Mouse (Mus musculus): ENCODE data around the gene Itga6.
A peak's percentile ranks its signal among the peaks of the same experiment; 100 is the strongest.

The Itga6 gene

DNA sequence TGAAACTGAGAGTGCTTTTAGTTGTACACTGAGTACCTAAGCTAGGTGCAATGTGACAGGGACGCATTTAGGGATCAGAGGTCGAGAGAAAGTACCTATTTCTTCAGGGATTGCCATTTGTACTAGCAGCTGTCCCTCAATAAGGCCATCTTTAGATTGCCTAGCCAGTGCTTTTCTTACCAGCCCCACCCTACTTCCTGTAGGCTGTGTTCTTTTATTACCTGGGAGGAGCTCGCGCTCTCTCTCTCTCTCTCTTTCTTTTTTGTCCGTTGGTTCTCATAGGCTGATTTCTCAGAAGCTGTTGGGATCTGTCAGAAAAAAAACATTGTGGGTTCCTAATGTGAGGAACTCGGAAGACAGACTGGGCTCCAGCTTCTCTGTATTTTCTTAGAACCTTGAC is 55.4 kb downstream of the Itga6 start:
- no peak for DNase-seq (ENCODE audit: low read depth, low spot score)

DNA sequence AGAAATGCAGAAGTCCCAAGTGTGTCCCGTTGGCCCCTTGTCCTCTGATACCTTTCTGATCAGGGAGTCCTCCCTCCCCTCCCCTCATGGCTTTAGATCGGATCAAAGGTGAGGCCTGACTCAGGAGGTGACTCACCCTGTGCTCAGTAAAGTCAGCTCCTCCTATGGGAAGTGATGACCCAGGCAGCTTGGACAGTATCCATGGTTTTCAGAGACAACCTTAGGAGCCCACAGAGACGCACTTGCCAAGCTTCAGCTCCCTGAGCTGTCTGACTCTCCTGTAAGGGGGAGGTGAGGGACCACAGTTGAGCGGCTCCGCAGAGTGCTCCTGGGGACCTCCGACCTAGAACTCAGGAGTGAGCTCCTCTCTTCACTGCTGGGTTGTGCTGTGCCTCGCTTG is 56.3 kb downstream of the Itga6 start:
- DNase-seq (ENCODE audit: low read depth, low spot score) = no peak

DNA sequence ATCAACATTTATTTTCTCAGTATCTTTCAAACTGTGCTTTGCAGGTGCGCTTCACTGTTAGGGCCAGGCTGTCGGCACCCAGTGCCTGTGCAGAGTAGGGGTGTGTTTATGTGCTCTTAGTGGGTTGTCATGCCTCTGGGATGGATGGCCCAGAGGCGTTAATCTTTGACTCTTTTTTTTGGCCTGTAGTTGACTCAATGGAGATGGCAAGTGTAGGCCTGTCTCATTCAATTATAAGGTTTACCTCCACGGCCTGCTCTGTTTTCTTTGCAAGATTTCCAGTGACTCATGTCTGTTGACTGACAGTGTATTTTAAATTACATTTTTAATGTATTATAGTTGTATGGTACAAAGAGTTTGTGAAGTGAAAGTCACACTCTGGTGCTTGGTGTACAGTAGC is 56.7 kb downstream of the Itga6 start:
- no peak for DNase-seq (ENCODE audit: low read depth, low spot score)

DNA sequence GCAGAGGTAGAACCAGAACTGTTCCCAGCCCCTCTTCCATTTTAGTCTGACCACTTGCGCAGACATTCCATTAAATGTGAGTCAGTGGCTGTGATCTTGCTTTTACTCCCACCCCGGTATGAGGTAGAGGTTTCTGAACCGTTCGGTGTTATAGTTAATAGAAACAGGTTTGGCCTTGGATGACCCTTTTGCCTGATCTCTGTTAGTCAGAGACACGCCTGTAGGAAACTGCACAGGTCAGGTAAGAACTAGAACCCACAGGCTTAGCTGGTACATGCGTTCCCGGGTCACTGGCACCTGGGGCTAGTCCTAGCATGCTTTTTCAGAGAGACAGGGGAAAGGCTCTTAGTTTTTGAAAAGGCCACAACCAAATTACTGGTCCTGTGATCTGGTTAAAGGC is 59.7 kb downstream of the Itga6 start:
- peak; percentile 69 for DNase-seq (ENCODE audit: low read depth, low spot score)

DNA sequence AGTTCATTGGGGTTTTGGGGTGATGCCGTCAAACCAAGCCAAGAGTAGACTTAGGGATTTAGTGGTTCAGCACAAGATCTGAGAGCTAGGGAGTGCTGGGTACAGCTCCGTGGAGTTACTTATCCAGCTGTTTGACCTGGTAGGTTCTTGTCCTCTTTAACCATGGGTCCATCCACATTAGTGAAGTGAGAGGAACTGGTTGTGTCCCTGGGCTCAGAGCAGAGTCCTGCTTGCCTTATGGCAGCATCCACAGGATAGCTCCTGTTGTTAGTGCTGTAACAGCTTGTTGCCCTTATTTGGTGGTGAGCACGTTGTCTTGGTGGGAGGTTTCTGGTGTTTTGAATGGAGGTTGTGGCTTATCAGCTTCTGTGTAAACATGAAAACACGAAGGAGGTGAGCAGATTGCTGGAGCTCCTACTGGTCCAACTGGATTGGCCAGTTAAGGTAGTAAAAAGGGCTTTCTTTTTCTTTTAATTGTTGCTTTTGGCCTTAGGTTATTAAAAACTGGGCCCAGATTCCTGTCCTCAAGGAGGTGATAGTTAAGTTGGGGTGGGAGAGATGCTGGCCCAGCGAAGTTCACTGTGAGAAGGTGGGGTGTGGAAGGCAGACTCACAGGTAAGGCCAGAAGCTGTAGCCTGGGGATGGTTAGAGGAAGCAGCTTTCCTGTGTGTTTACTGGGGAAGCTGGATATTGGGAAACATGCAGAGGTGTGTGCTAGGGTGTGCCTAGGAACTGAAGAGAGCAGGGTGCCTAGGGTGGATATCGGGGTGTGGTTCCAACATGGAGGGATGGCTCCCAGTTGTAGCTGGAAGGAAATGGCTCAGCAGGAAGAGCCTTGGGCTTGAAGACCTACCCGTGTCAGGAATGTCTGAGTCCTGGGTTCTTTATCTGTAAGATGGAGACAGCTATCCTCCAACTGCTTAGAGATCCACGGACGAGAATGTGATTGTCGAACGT is 60.5 kb downstream of the Itga6 start:
- DNase-seq (ENCODE audit: low read depth, low spot score) = peak; percentile 54

DNA sequence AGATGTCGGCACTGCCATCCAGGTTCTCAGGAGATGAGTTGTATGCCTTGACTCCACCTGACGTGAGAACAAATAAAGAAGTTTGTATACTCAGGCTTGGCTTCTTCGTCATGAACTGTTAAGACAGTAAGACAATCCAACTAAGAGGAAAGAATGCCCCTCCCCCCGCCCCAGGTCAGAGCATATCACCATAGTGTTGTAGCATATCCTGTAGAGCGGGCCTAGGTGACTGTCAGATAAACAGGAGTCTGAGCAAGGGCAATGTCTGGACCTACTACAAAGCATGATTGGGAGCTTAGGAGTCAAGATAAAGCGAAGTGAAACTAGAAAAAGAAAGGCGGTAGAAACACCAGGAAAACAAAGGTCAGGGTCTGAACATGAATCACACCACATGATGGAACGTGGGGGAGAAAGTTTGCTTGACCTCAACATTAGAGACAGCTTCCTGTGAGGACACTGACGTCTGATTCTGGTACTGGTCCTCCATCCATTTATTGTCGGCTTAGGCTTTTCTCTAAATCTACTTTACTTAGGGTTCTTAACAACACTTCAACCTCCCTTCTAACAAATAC is 64.0 kb downstream of the Itga6 start:
- DNase-seq (ENCODE audit: low read depth, low spot score) = peak; percentile 39

DNA sequence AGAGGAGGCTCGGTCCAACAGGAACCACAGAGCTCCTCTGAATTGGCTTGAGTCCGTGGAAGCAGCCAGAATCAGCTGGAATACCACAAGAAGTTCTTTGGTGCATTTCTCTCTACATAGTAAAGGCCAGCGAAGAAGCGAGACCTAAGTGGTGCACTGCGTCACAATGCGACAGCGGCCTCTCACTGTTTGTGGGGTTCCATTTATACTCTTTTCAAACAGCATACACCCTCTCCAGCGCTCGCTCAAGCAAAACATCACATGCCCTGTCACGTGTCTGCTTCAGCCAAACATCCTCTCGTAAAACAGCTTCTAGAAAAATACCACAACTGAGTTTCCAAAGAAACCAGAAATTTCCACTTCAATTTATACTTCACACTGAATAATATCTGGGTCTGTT is 64.6 kb downstream of the Itga6 start:
- DNase-seq (ENCODE audit: low read depth, low spot score) = no peak

DNA sequence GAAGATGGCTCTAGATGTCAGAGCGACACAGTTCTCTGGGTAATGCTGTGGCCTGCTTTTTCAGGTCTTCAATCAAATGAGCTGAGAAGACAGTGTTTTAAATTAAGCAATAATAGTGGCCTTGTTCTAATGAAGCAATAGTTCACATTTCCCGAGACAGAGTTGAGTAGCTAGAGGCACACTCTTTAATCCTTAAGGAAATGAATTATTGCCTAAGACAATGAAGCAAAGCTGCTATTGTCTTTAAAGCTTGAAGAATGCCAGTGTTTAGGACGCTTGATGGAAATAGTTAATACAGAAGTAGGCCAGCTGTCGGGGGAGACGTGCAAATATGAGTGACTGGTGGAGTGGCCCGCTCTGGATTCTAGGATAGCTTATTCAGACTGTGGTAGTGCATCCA is 65.5 kb downstream of the Itga6 start:
- DNase-seq (ENCODE audit: low read depth, low spot score) = no peak

DNA sequence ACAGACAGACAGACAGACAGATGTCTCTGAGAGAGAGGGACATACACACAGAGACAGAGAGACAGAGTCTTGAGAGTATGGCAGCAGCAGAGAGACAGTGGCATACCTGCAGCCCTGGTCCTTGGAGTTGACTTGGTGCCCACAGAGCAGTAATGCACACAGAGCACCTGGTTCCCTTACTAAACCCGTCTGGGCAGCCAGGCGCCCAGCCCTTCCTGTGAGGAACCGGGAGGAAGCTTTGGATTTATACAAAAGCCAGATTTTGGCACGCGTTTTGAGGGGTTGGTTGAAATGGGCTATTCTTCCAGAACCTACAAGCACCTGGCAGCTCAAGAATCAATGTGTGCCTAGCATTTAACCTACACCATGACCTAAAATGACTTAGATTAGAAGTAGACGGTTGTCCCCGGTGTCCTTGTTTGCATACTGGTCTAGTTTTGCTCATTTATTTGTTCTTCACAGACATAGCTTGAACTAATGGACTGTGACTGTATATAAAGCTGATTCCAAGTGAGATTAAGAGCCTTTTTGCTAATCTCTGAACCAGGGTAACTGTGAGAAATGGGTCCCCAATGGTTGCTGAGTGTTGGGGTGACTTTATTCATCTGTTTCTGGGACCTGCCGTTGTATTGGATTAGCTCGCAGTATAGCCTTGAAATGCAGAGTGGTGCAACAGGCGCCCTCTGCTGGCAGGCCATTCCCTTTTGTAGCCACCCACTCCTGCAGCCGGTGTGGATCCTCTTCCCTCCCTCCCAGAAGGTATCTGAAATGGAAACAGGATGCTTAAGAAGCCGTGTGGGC is 67.0 kb downstream of the Itga6 start:
- peak; percentile 84 for DNase-seq (ENCODE audit: low read depth, low spot score)

DNA sequence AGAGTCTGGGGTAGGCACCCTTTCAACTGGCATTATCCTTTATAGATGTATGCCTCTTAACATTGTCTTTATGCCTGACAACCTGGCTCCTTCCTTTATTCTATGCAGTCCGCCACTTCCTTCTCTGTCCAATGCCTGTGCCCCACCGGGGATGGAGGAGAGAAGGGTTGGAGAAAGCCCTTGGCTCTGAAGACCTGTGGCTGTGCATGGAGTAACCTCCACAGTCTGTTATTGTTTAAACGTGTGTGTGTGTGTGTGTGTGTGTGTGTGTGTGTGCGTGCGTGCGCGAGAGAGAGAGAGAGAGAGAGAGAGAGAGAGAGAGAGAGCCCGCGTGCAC is 67.6 kb downstream of the Itga6 start:
- DNase-seq (ENCODE audit: low read depth, low spot score) = no peak

DNA sequence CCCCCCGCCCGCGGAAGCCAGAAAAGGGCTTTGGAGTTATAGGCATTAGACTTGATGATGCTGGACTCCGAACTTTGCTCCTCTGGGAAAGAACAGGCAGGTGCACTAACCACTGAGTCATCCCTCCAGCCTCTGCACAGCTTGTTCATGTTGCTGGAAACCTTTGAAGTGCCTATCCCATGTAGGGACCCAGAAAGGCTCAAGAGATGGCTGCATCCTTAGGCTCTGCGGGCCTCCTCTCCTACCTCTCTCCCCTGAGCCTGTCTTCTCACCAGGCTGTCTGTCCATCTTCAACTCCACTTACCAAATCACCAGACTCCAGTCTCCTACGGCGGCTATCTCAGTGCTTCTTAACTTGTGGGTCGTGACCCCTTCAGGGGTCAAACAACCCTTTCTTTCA is 68.0 kb downstream of the Itga6 start:
- no peak for DNase-seq (ENCODE audit: low read depth, low spot score)

DNA sequence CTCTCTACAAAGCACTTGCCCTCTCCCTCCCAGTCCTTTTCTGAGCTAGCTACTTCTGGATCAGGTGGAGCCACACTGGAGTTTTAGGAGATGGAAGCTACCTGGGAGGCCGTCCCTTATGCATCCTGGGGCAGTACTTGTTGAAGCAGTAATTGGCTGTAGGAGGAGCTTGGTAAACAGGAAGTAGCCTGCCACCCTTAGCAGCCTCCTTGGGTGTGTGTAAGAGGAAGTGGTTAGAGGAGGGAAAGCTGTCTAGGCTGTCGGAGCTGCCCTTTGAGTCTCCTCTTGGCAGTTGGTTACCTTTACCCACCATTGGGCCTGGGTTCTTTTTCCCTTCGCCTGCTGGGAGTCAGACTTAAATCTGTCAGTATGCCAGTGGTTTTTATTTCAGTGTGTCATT is 68.6 kb downstream of the Itga6 start:
- peak; percentile 76 for DNase-seq (ENCODE audit: low read depth, low spot score)

DNA sequence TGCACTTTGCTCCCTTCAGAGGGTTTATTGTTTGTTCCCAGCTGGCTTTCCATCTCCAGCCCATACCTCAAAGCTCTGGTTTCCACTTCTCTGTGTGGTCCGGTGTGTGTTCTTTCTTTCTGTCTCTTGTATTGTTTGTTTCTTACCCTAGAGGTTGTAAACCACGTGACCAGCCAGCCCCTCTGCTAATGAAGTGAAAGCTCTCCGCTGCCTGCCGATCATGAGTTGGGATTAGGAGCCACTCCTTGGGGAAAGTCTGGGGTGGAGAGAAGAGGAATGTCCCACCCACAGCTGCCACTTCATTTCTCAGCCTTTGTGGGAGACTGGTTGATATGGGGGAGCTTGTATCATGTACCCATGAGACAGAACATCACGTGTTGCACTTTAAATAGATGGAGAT is 69.9 kb downstream of the Itga6 start:
- peak; percentile 67 for DNase-seq (ENCODE audit: low read depth, low spot score)

DNA sequence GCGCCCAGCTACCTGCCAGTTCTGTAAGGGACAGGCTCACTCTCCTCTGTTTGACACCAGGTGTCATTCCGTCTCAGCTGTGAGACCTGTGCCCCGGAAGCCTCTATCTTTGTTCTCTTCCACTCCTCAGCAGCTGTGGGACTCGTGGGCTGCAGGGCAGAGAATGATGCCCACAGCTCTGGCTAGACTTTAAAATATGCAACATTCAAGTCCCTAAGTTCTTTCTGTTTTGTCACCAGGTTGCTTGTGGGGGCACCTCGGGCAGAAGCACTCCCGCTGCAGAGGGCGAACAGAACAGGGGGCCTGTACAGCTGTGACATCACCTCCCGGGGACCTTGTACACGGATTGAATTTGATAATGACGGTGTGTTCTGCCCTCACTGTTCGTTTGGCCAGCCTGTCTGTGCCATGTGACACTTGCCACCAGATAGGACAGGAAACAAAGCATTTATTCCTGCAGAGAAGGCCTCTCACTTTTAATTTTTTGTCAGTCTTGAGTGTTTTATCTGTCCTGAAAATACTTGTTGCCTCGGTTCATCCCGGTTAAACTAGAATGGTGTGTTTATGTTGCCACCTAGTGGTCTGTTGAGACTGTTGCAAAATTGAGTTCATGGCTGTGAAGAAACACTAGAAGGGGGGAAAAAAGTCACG is 71.1 kb downstream of the Itga6 start:
- peak; percentile 77 for DNase-seq (ENCODE audit: low read depth, low spot score)

DNA sequence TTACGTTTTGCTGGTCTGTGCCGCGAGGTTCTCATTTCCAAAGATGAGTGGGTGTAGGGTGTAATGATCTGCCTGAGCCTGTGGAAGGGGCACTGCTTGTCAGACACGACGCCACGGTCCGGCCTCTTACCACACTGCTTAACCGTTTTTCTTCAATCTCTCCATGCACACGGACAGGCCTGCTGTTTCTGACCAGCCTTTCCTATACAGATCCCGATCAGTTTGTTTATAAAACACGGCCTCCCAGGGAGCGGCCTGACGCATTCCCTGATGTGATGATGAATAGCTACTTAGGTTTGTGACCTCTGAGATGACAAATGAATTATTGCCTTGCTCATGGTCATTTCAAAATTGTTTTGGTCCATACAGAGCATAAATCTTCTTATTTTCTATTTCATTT is 78.7 kb downstream of the Itga6 start:
- DNase-seq (ENCODE audit: low read depth, low spot score) = no peak

DNA sequence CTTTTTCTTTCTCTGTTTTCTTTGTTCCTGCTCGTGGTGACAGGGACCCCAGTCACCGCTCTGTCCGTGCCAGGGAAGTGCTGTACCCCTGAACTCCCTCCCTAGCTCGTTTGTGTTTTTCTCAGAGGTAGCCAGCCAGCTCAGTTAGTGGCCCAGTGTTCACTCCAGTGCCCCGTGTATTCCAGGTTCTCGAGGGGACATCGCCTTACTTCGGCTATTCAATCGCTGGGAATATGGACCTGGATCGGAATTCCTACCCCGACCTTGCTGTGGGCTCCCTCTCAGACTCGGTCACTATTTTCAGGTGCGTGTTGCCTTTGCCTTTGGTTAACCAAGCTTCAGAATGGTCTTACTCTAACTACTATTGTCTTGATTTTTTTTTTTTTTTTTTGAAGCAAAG is 82.3 kb downstream of the Itga6 start:
- DNase-seq (ENCODE audit: low read depth, low spot score) = no peak

DNA sequence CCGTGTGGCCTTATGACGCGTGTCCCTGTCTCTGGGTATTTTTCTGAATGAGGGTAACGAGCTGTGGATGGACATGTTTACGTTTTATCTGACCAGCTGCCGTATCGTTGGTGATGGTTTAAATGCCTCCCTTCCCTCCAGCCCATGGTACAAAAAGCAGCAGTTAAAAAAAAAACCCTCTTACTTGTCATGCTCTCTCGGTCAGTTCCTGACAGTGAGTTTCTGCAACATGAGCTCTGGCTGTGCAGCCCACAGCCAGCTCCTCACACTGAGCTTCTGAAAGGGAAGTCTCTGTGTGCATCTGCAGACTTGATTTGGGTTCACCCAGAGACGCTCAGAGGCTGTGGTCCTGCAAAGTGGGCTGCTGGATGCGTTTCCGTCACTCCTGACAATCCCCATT is 83.5 kb downstream of the Itga6 start:
- DNase-seq (ENCODE audit: low read depth, low spot score) = no peak

DNA sequence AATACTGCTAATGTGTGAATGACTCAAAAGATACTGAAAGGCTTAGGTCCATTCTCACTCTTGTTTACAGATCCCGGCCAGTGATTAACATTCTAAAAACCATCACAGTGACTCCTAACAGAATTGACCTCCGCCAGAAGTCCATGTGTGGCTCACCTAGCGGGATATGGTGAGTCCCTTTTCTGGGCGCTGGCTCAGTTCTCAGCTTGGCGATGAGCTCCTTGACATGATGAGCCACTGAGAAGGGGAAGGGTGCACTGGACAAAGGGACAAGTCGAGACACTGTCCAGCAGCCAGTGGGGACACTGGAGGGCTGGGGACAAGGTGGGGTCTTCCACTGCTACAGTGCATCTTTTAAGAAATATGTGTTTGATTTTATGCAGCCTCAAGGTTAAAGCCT is 88.2 kb downstream of the Itga6 start:
- no peak for DNase-seq (ENCODE audit: low read depth, low spot score)

DNA sequence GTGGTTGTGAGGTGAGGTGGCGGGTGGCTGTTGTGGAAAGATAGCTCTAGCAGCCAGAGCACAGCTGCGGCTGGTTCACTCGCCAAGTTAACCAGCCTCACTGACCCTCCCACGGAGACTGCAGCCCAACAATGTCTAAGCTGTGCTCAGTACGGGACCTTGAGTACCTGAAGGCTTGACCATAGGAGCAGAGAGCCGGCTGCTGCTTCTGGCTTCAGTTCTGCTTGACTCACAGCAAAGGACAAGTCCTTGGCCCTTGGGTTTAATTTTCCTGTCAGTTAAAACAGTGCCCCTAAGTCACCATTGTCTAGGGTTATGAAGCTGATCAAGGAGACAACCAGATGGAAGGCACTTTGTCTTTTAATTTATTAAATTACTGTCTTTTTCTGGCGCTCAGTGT is 89.0 kb downstream of the Itga6 start:
- no peak for DNase-seq (ENCODE audit: low read depth, low spot score)

DNA sequence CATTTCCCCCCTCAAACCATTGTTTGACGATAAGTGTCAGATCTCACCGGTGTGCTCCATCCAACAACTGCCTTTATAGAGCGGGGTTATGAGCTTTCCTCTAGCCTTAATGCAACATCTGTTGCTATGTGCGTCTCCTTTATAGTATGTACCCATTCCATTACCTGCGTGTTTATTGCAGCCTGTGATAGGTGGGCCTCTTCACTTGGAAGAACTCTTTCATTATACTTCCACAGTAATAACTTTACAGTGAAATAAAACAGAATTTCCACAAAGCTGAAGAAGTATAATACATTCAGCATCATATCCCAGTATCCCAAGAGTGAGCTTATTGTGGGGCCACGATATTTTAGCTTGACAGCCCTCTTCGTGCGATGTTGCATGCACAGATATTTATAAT is 90.1 kb downstream of the Itga6 start:
- DNase-seq (ENCODE audit: low read depth, low spot score) = no peak

DNA sequence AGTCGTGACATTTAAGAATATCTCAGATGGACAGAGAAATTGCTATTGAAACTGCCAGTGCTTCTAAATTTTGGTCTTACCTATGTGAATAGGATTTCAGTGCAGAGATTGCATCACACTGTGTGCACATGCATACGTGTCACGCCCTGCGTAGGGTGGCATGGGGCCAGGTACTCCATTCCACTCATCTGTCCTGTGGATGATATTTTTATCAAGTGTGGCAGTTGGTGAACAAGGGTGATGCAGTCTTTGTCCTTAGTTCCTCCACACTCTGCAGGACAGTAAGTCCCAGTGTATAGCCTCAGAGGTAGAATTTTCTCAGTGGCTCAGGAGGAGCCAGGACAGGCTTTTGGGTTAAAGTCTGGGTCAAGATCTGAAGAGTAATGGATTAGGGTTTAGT is 90.8 kb downstream of the Itga6 start:
- no peak for DNase-seq (ENCODE audit: low read depth, low spot score)

DNA sequence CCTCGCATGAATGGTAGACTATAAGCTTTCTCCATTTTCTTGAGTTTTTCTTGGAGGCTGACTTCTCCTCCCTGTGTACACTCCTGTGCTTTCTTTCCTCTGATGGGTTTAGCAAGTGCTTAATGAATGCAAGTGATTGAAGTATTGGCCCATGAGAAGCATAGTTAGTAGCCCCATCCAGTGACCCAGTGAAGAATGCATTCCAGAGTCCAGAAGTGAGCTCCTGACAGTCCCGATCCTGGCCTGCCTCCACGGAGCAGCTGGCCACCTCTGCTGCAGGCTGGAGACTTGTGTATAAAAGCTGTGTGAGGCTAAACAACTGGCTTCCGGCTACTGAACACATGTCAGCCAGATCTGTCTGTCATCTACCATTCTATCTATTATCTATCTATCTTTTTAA is 91.8 kb downstream of the Itga6 start:
- DNase-seq (ENCODE audit: low read depth, low spot score) = no peak

All from ZHBTc4 (cell line).